Mouse (Mus musculus) frontal cortex, postnatal 14 days (tissue): ENCODE data around the gene Sdhaf4.
"Not testable (repeated sequence)": the region's sequence is repeated elsewhere in the genome, so short reads cannot be mapped to it uniquely, and the experiment has no call there.

ENCODE experiments used
- DNase-seq, 2 experiments: peaks; one replicate each; pipeline ENCODE4 v3.0.0; 2022; ENCODE audit warnings: low spot score in 2 of 2

Gene Sdhaf4

GRCm38 (mm10) chr1:24005070-24005804, at the start of gene Sdhaf4:
Sdhaf4 (minus strand) TSS chr1:24005656.
- DNase-seq: peak; percentile 85 to 87

- DNase-seq: no peak
These were observed 41.5 kb upstream of the Sdhaf4 start for GRCm38 (mm10) chr1:24046730-24047510.

- DNase-seq: no peak
These were observed 40.2 kb upstream of the Sdhaf4 start for GRCm38 (mm10) chr1:24045627-24046026.

GRCm38 (mm10) chr1:24043007-24043406, 37.6 kb upstream of the Sdhaf4 start:
- no peak for DNase-seq

- no peak for DNase-seq
These were observed 28.4 kb upstream of the Sdhaf4 start for GRCm38 (mm10) chr1:24033759-24034423.

- no peak for DNase-seq
These were observed 5.4 kb upstream of the Sdhaf4 start for GRCm38 (mm10) chr1:24010821-24011220.

- no peak for DNase-seq
These were observed 4.6 kb upstream of the Sdhaf4 start for GRCm38 (mm10) chr1:24010016-24010415.

GRCm38 (mm10) chr1:24007621-24008020, 2.2 kb upstream of the Sdhaf4 start:
- DNase-seq: no peak

- no peak for DNase-seq
These were observed 6.1 kb downstream of the Sdhaf4 start for GRCm38 (mm10) chr1:23999318-23999717.

- DNase-seq: no peak
These were observed 6.6 kb downstream of the Sdhaf4 start for GRCm38 (mm10) chr1:23998866-23999265.

- no peak for DNase-seq
These were observed 7.2 kb downstream of the Sdhaf4 start for GRCm38 (mm10) chr1:23998120-23998810.

- DNase-seq: no peak
These were observed 8.0 kb downstream of the Sdhaf4 start for GRCm38 (mm10) chr1:23997493-23997892.

- no peak for DNase-seq
These were observed 10.0 kb downstream of the Sdhaf4 start for GRCm38 (mm10) chr1:23995420-23995819.

GRCm38 (mm10) chr1:23983118-23983517, 22.3 kb downstream of the Sdhaf4 start:
- no peak for DNase-seq

GRCm38 (mm10) chr1:23978281-23978680, 27.2 kb downstream of the Sdhaf4 start:
- peak; percentile 23 to 44 for DNase-seq

- DNase-seq: not testable (repeated sequence)
These were observed 34.3 kb downstream of the Sdhaf4 start for GRCm38 (mm10) chr1:23971159-23971558.

- DNase-seq: no peak
These were observed 37.3 kb downstream of the Sdhaf4 start for GRCm38 (mm10) chr1:23968027-23968725.

GRCm38 (mm10) chr1:23966226-23966625, 39.2 kb downstream of the Sdhaf4 start:
- DNase-seq: no peak

GRCm38 (mm10) chr1:23959415-23959732, 46.1 kb downstream of the Sdhaf4 start:
- no peak for DNase-seq

GRCm38 (mm10) chr1:23958668-23959414, 46.6 kb downstream of the Sdhaf4 start:
- no peak for DNase-seq

GRCm38 (mm10) chr1:23958101-23958500, 47.4 kb downstream of the Sdhaf4 start:
- no peak for DNase-seq
